Mouse (Mus musculus) kidney, postnatal 4 days (tissue): ENCODE measurements around the gene Oaz3.
A peak's percentile ranks its signal among the peaks of the same experiment; 100 is the strongest.

Experiments used
- DNase-seq, 2 experiments: peaks; one replicate each; pipeline ENCODE4 v3.0.0; 2021; ENCODE audit warnings: mixed read lengths in 2 of 2

Oaz3 gene

GRCm38 (mm10) chr3:94456529-94457000 is 12.8 kb upstream of the Oaz3 start:
- peak; percentile 83 to 89 for DNase-seq

DNA sequence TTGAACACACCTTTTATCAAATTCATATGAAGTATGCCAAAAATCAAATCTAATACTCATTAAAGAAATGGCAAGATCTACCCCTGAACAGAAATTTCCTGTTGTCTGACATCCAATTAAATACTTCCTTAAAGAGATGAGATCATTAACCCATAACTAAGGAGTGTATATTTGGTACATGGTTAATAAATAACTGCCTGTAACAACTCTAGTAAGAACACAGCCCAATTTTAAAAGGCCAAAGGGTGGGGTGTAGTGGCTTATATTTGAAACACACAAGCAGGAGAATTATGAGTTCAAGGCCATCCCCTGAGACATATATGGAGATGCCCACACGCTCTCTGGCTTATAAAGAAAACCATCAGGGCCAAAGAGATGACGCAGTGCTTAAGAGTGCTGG is 5.7 kb upstream of the Oaz3 start:
- no peak for DNase-seq

DNA sequence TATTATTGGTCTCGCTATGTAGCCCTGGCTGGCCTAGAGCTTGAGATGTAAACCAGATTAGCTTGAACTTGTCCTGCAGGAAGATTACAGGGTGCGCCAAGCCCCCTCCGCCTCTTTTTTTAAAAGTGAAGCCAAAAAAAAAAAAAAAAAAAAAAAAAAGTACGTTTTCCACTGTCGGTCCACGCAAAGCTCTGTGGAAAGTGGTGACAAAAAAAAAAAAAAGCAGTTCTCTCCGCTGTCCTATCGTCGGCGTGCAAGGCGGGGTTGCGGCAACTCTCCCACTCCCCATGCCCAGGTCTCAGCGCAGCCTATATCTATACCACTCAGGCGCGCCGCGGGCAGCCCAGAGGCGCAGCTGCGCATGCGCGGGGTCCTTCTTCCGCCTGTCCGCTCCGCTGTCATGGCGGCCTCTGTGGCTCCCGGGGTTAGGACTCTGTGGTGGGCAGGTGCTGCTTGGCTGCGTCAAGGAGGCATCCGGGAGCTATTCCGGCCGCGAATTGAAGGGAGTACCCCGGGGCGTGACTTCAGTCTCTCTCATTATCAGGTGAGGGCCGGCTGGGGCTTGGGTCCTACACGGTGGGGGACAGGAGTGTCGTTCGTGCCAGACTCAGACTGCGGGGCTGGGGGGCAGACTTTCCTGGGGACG is 641 bp downstream of the Oaz3 start, which contains the start of gene Mrpl9:
Mrpl9 (plus strand) TSS at position 368 of the 646 bp plus-strand sequence.
- DNase-seq = peak; percentile 98

- DNase-seq = no peak
Observed at GRCm38 (mm10) chr3:94441182-94441581, 2.5 kb downstream of the Oaz3 start.

- DNase-seq = no peak
Observed at GRCm38 (mm10) chr3:94436420-94436819, 7.3 kb downstream of the Oaz3 start.

- no peak for DNase-seq
Observed at GRCm38 (mm10) chr3:94434305-94434704, 9.4 kb downstream of the Oaz3 start.

GRCm38 (mm10) chr3:94430980-94431379 is 12.7 kb downstream of the Oaz3 start:
- DNase-seq = no peak

GRCm38 (mm10) chr3:94413031-94413679 is 30.6 kb downstream of the Oaz3 start, which contains the start of gene Tdrkh:
Gene Tdrkh, plus strand, starts transcription at chr3:94413273.
- peak; percentile 95 to 97 for DNase-seq

DNA sequence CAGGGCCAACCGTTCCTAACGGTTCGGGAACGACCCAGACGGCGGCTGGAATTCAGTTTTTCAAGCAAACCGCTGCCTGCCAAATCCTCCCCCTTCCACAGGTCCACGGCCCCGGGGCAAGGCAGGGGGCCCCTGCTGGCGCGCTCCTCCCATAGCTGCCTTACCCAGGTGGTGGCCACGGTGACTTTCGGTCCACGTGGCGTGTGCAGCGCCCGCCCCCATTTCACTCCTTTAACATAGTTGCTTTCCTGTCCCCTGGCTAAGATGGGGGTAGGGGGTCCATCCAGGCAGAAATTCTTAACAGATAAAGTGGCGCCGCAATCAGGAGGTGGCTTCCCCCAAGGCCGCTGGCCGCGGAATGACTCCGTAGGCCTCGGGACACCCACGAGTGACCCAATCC is 31.2 kb downstream of the Oaz3 start:
- DNase-seq = no peak

GRCm38 (mm10) chr3:94405561-94405960 is 38.2 kb downstream of the Oaz3 start:
- no peak for DNase-seq

GRCm38 (mm10) chr3:94404366-94405054 is 39.2 kb downstream of the Oaz3 start:
- DNase-seq = peak in 1 of 2 experiments; percentile 56

DNA sequence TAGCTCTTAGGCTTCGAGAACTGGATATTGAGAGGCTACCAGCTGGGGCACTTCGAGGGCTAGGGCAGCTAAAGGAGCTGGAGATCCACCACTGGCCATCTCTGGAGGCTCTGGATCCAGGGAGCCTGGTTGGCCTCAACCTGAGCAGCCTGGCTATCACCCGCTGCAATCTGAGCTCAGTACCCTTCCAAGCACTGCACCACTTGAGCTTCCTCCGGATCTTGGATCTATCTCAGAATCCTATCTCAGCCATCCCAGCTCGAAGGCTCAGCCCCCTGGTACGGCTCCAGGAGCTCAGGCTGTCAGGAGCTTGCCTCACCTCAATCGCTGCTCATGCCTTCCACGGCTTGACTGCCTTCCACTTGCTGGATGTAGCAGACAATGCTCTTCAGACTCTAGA is 41.3 kb downstream of the Oaz3 start:
- DNase-seq = no peak

- DNase-seq = no peak
Observed at GRCm38 (mm10) chr3:94399663-94400310, 43.9 kb downstream of the Oaz3 start.

DNA sequence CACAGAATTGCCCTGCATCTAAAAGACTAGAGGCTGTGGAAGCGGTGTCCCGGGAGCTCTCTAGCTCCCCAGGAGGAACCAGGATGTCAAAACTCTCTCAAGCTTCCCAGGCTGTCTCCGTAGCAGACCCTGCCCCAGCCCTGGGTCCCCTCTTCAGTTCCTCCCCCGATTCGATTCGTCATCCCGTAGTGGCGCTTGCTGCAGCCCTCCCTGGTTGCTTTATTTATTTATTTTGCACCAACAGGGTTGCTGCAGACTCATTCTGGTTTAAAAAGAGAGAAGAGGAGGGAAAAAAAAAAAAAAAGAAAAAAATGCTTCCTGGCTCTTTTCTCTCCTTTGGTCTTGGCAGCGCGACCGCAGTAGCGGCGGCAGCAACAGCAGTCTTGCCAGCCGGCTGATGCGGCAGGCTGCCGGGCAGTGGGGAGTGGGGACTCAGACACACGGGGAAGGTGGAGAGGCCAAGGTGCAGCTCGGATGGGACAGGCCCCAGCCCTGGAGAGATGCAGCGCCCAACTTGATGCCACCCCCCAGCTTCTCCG is 44.7 kb downstream of the Oaz3 start:
- DNase-seq = peak; percentile 32 to 50

DNA sequence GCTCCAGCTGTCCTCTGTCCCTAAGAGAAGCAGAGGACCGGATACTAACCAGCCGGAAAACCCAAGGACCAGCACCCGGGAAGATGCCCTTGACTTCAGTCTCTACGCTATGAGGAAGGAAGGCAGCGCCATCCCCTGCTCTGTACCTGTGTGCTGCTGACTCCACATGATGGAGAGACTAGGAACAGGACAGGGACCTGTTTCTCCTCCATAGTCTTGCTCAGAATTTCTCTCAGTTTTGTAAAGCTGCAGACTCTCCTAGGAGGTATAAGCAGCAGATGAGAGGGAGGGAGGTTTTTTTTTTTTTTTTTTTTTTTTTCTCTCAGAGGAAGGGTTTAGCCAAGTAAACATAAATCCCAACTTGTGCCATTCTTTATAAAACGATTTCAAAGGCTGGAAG is 45.5 kb downstream of the Oaz3 start, which contains the start of gene Lingo4:
Lingo4 (plus strand) TSS at position 301 of the 400 bp plus-strand sequence.
- DNase-seq = no peak

GRCm38 (mm10) chr3:94396851-94397250 is 46.9 kb downstream of the Oaz3 start:
- no peak for DNase-seq

- DNase-seq = no peak
Observed at GRCm38 (mm10) chr3:94396336-94396735, 47.4 kb downstream of the Oaz3 start.

GRCm38 (mm10) chr3:94393049-94393448 is 50.7 kb downstream of the Oaz3 start:
- DNase-seq = no peak

DNA sequence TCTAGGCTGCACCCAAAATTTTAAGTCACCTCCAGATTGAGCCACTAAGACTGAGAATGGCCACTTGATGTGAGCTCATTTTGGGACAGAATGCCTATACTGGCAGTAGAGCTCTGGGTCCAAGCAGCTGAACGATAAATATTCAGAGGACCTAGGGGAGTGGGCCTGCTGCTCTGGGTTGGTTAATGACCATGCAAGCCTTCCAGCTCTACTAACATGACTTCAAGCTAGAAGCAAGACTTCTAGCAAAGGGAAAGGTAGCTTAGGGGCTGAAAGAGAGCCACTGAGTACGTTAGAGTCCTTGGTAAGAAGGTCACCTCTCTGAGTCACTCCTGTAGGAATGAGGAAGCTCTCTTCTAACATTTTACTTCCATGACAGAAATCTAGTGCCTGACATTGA is 51.6 kb downstream of the Oaz3 start:
- no peak for DNase-seq

DNA sequence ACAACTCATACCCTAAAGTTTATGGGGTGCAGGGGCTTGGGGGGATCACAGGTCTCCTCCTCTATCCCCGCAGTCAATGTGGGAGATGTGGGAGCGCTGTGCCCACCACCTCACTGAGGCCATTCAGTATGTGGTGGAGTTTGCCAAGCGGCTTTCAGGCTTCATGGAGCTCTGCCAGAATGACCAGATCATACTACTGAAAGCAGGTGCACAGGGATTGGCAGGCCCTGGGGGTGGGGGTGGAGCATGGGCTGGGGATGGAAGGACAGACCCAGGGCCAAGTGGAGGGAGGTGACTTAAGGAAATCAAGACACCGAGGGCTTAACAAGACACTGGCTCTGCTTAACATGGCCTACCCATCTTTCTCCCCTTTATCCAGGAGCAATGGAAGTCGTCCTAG is 52.7 kb downstream of the Oaz3 start:
- DNase-seq = no peak

DNA sequence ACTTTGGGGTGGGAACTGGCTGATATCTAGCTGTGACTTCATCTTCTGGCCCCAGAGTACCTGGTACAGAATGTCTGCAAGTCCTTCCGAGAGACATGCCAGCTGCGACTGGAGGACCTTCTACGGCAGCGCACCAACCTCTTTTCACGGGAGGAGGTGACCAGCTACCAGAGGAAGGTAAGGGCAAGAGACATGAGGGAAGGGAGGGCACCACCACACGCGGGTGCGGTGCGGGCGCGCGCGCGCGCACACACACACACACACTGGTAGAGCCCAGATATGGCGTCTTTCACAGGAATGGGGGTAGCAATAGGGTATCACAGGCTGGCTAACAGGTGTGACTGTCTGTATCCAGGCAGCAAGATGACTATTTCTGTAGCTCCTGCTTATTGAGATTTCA is 54.3 kb downstream of the Oaz3 start:
- DNase-seq = no peak

DNA sequence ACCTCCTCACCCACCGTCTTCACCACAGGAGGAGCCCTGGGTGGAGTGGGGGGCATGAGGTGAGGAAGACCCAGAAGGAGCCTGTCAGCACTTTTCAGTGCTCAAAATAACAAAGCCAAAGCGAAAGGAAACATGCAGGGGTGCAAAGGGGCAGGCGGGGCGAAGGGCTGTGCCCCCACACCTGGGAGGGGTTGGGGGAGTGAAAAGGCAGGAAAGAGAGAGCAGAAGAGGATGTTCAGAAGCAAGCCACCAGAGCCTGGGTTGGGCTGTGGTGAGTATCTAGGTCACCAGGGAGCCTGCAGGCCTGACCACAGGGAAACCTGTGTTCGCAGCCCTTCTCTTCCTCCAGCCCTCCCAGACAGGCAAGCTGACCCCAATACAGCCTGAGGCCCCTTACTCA is 55.7 kb downstream of the Oaz3 start:
- no peak for DNase-seq

GRCm38 (mm10) chr3:94387391-94387790 is 56.3 kb downstream of the Oaz3 start:
- DNase-seq = no peak
